Mouse (Mus musculus) mouse embryonic stem cell (cell line): ENCODE data around the gene Pla2g5.

Experiments used
- in situ Hi-C, 2 experiments: fragments of 300-500 bp; cut with MboI; formaldehyde crosslinking; loops; 1 replicate in 1 of 2; 3 replicates in 1 of 2; pipeline ENCODE4 v1.14.3; 2019 to 2020; ENCODE audit warnings: low sequenced_read_pairs in 2 of 2, low pct_unique_long_range_greater_than_20kb in 1 of 2, mixed read lengths in 1 of 2; ENCODE audit not compliant: unreplicated experiment in 1 of 2

Gene Pla2g5

GRCm38 (mm10) chr4:138777417-138778407, 85.6 kb downstream of the Pla2g5 start:
- in situ Hi-C loops = no loop called here

GRCm38 (mm10) chr4:138775435-138775834, 87.8 kb downstream of the Pla2g5 start, which contains the start of gene Pla2g2d:
Gene Pla2g2d, plus strand, starts transcription at chr4:138775735.
- in situ Hi-C loops = no loop called here

DNA sequence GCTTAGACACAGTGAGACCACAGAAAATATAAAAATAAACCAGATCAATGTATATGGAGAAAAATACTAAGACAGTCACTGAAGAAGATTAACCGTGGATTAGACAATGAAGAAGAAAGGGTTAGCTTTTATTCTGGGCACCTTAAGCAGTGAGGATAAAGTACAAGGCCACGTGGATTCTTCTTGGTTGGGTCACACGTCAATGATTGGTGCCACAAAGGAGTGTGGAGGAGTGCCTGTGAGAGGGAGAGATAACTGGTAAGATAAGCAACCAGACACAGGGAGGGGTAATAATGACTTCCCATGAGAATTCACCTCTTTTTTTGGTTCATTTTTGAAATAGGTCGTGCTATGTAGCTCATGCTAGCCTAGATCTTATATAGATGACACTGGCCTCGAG, 90.9 kb downstream of the Pla2g5 start:
- in situ Hi-C loops = no loop called here

GRCm38 (mm10) chr4:138771970-138772369, 91.3 kb downstream of the Pla2g5 start:
- in situ Hi-C loops = no loop called here

GRCm38 (mm10) chr4:138762266-138762665, 101.0 kb downstream of the Pla2g5 start:
- in situ Hi-C loops = no loop called here

DNA sequence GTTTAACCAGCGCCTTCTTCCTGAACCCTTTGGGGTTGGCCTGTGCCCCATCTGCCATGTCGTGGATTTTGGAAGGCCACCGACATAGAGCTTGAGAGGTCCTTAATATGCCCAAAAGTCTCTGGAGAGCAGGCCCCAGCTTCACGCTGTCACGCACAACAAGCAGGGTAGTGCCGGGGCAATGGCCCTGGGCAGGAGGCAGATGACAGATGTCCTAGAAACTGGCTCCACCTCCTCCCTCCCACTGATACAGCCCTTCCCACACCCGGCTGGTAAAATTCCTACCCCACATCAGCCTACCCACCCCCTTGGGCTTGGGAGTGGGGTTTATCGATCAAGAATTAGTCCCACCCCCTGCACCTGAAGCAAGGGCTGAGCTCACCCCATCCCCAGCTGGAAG, 105.9 kb downstream of the Pla2g5 start, which contains the start of gene Pla2g2f:
TSS of gene Pla2g2f (minus strand) at position 211 of the 400 bp plus-strand sequence.
- in situ Hi-C loops = no loop called here

DNA sequence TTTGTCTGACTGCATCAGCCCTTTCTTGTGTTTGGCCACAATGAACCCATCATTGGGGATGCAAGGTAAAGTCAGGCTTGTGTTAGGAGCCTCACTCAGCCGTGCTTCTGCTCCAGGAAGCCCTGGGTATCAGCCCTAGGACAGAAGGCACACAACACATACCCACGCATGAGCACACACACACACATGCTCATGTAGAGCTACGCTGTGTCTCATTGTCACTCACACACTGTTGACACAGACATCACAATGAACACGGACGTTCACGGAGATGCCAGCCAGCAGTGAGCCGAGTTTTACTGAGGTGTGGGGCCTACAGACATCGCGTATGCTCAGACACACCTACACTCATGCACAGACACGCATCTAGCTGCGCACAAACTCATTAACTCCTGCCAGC, 107.3 kb downstream of the Pla2g5 start:
- in situ Hi-C loops = no loop called here

DNA sequence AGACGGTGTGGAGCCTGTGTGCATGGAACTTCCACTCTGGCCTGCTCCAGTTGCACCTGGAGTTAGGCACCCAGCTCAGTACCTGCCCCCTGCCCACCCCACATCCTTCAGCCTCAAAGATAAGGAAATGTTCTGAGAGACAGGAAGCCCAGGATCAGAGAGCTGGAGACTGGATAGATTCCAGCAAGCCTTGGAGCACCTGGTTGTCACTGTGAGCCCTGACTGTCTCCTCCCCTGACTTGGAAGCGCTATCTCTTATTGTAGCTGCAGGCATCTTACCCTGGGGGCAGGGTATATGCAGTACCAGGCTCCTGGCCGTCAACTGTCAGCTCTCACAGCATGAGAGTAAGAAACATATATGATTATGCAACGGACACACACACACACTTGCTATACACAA, 107.8 kb downstream of the Pla2g5 start:
- in situ Hi-C loops = no loop called here

DNA sequence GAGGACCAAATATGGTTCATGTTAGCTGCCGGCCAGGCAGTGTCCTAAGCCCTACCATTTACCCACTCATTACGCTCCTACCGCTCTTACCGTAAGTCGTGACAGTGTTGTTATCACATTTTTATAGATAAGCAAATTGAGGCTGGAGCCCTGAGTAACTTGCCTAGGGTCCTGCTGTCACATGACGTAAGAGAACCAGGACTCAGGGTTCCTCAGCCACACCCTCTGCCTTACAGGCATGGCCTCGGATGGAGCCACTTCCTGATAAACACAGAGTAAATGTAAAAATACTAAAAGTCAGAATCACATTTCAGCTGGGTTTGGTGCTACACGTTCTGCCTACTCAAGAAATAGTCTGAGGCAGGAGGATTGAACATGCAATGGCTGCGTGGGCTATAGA, 108.8 kb downstream of the Pla2g5 start:
- in situ Hi-C loops = no loop called here

GRCm38 (mm10) chr4:138753608-138754007, 109.7 kb downstream of the Pla2g5 start:
- in situ Hi-C loops = no loop called here

- in situ Hi-C loops = no loop called here
These were observed 110.7 kb downstream of the Pla2g5 start for GRCm38 (mm10) chr4:138752603-138753002.
